Mouse (Mus musculus) activated CD4-positive, CD25-positive, alpha-beta regulatory T cell, adult 4 months (primary cell): ENCODE data around the gene Nin. TPM values are rescaled to one million over a fixed set of nuclear protein-coding genes. Genes with fewer than 3 reads are reported as not detected.
A peak's percentile ranks its signal among the peaks of the same experiment; 100 is the strongest.

Experiments
- ATAC-seq: one replicate; pipeline ENCODE4 v1.8.0; 2017
- polyA plus RNA-seq, 2 experiments: library from polyadenylated mRNA; unstranded; fragments of 100-300 nt; shearing (Covaris generic); gene quantifications; one replicate each; pipeline ENCODE4 v1.2.1; 2017

Gene Nin
- polyA plus RNA-seq, 2 experiments from 2014 or later: 19.2 to 24.3 TPM

GRCm38 (mm10) chr12:70118721-70119345 lies 5.3 kb upstream of the Nin start:
- no peak for ATAC-seq

DNA sequence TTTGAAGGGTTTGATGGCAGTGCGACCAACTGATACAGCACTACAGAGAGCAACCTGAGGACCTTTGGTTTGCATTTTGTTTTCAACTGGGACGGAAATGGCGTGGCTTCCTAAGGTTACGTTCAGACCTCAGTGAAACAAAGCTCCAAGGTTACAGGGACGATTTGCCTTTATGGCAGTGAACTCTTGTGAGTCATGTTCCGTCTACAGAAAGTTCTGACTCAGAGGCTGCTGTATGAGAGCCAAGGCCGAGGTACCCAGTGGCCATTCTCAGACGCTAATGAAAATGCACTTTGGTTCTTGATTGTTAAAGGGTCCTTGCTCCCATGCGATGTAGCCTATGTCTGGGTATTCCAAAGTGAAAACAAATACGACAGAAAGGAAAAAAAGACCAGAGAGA lies 3.6 kb upstream of the Nin start:
- ATAC-seq: no peak

- ATAC-seq: no peak
These were observed 1.5 kb downstream of the Nin start for GRCm38 (mm10) chr12:70112090-70112383.

GRCm38 (mm10) chr12:70111367-70112089 lies 2.0 kb downstream of the Nin start:
- ATAC-seq: peak; percentile 72

DNA sequence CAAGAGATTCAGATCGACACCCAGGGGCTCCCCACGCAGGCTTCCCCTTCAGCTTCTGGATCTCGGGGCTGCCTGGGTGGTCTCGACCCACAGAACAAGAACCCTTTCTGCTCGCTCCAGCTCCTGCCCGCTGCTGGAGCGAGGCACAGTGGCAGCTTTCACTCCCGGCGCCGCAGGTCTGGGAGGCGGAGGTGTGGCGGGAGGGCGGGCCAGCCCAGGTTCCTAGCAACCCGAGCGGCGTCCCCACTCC lies 2.5 kb downstream of the Nin start:
- peak; percentile 5 for ATAC-seq

DNA sequence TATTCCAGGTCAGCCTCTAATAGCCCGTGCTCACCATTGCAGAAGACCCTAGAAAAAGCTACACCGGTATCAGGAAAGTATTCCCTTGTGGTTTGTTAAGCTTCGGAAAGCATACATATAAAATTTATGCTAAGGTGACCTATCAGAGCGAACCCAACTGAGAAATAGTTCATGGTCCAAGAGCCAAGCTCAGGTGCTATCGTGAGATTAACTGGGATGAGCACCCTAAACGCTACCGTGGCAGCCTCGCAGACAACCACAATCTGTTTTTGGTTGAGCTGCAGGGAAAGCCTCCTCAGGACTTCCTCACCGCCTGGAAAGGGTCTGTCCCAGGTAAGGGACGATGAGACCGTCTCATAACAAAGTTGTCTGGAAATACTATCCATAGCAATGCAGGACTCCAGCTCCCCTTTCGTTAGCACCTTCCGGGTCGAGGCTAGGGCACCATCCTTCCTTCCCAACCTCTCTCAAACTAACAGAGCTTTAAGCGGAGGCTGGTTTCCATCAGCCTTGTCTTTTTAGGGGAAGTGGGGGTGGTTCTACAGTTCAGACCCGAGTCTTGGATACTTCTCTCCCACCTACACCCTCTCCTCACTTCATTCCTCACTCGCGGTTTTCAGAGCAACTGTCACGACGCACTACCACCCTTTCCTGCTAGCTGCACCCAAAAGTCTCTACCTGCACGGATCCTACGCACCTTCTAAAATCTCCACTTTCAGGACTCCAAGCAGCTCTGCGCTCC lies 3.0 kb downstream of the Nin start:
- ATAC-seq: no peak

DNA sequence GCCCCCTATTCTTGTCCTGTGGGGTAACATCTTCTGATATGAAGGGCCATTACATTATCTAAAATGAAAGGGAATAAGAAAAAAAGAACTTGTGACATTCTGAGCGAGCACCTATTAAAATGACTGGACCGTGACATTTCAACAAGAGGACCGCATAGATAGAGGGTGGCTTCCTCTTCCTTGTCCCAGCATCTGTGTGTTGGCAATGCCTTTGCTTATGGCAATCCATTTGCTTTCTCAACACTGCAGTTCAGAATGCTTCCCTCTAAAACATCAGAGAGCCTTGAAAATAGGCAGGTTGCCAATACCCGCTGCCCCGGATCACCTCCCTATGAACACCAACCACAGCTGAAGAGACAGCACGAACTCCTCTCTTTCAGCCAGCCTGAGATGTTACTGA lies 3.6 kb downstream of the Nin start:
- no peak for ATAC-seq

GRCm38 (mm10) chr12:70108104-70108503 lies 5.4 kb downstream of the Nin start:
- no peak for ATAC-seq

DNA sequence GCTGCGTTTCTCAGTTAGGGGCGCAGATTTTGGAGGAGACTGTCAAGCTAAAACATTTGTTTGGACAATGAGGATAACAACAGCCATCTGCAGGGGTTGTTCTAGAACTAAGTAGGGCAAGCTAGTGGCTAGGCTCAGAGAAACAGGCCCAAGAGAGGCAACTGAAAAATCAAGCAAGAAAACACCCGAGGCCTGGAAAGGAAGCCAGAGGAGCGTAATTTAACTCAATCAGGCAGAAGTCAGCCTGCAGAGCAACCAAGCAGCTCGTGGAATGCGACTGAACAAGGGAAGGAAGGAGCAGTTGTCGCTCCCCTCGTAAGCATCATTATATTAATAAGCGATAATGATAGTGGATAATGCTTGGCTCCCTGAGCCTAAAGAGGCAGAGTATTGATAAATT lies 7.0 kb downstream of the Nin start:
- ATAC-seq: no peak

DNA sequence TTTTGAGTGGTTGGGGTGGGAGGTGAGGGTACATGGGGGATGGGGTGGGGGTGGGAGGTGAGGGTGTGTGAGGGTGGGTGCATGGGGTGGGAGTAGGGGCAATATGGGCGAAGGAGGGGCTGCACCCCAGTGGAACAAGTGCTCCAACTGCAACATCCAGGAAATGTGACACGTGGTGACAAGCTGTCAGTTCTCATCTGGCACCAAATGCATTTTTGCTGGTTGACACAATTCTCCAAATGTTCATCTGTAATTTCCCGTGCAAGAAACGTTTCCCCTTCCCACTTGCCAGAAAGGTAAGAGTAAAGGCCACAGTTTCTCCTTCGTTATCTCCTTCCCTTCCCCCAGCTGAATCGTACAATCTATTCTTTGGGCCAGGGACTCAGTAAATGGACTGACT lies 7.6 kb downstream of the Nin start:
- ATAC-seq: no peak

GRCm38 (mm10) chr12:70104776-70105420 lies 8.6 kb downstream of the Nin start:
- ATAC-seq: peak; percentile 38

DNA sequence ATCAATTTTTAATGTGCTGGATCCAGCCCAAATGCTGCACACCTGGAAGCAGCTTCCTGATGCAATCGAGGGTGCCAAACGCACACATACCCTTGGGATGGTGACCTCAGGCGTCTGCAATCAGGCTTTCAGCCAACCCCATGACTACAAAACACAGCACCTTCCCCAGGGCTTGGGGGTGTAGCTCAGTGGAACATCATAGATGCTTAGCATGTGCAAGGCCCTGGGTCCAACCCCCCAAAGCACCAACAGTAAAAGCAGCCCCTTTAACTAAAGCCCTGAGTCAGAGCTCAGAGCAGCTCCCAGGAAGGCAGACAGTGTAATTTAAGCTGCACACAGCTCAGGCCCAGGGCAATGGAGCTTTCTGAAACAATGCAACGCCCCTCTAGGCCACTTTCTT lies 9.3 kb downstream of the Nin start:
- ATAC-seq: no peak

GRCm38 (mm10) chr12:70103257-70103656 lies 10.3 kb downstream of the Nin start:
- ATAC-seq: no peak

GRCm38 (mm10) chr12:70102426-70102825 lies 11.1 kb downstream of the Nin start:
- ATAC-seq: no peak

GRCm38 (mm10) chr12:70101823-70102222 lies 11.7 kb downstream of the Nin start:
- no peak for ATAC-seq

GRCm38 (mm10) chr12:70097901-70098300 lies 15.6 kb downstream of the Nin start:
- ATAC-seq: no peak

- ATAC-seq: no peak
These were observed 16.2 kb downstream of the Nin start for GRCm38 (mm10) chr12:70097316-70097715.

- no peak for ATAC-seq
These were observed 20.1 kb downstream of the Nin start for GRCm38 (mm10) chr12:70093266-70093893.

GRCm38 (mm10) chr12:70088297-70088696 lies 25.2 kb downstream of the Nin start:
- no peak for ATAC-seq

DNA sequence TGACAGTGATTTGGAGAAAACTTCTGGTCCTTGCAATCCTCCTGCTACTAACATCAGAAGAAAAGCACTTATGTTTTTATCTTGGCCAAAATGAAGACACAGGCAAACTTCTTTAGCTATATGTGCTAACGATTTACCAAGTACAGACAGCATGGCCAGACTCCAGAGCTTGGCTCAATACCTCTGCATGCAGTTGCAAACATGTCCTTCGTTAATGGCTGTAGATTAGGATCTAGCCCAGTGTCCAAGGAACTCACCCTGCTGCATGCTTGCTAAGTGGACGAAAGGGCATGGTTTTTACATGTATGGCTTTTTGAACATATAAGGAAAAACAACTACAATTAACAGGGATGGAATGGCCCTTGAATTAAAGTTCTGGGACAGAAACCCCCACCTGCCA lies 28.2 kb downstream of the Nin start:
- ATAC-seq: no peak

DNA sequence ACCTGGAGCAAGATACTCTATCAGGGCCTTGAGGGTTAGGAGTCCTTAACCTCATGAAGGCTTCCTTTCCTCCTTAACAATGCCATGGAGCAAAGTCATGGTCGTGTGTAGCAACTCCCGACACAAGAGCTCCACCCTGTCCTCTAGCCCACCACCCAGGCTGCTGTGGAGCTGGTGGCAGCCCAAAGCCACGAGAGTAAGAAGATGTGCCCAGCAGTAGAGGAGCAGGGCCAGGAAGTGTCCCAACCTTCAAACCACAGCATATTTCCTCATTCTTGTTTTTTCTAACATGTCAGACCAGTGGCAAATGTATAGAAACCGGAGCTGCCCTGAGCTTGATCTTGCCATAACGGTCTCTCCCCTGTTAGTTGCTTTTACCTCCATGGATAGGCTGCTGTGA lies 29.3 kb downstream of the Nin start:
- no peak for ATAC-seq

DNA sequence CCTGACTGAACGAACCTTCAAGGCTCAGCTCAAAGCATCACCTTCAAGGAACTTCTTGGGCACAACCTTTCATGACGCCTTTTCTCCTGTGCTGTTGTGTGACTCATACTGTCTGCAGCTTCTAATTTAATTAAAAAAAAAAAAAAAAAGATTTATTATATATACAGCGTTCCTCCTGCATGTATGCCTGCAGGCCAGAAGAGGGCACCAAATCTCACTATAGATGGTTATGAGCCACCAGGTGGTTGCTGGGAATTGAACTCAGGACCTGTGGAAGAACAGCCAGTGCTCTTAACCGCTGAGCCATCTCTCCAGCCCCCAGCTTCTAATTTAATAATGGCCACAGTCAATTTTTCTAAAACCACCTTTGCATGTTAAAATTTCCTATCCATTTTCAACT lies 29.8 kb downstream of the Nin start:
- ATAC-seq: no peak

GRCm38 (mm10) chr12:70082935-70083532 lies 30.5 kb downstream of the Nin start:
- no peak for ATAC-seq
